Mouse (Mus musculus) cerebellum, adult (tissue): ENCODE measurements around the gene Sectm1b.
"Not testable (repeated sequence)": the region's sequence is repeated elsewhere in the genome, so short reads cannot be mapped to it uniquely, and the experiment has no call there.

Experiments
- ATAC-seq: cut with Nextera tagmentation; 2 replicates; pipeline ENCODE4 v1.9.2; 2017; ENCODE audit warnings: mild to moderate bottlenecking, moderate library complexity, mixed read lengths; ENCODE audit not compliant: insufficient number of reproducible peaks, low FRiP score, low TSS enrichment

The Sectm1b gene

GRCm38 (mm10) chr11:121063379-121063778, at the start of gene Sectm1b:
Gene Sectm1b (minus strand): TSS chr11:121063569.
- ATAC-seq = no peak

GRCm38 (mm10) chr11:121112091-121112775, 48.9 kb upstream of the Sectm1b start:
- ATAC-seq = 0 out of 2 replicates have a peak, but pooled peaks have one; percentile 15

GRCm38 (mm10) chr11:121111601-121112000, 48.2 kb upstream of the Sectm1b start:
- no peak for ATAC-seq

- no peak for ATAC-seq
Measured at GRCm38 (mm10) chr11:121111051-121111450, 47.7 kb upstream of the Sectm1b start.

- ATAC-seq = no peak
Measured at GRCm38 (mm10) chr11:121109986-121110385, 46.6 kb upstream of the Sectm1b start.

GRCm38 (mm10) chr11:121108061-121108460, 44.7 kb upstream of the Sectm1b start:
- ATAC-seq = no peak

- ATAC-seq = not testable (repeated sequence)
Measured at GRCm38 (mm10) chr11:121107242-121107641, 43.9 kb upstream of the Sectm1b start.

GRCm38 (mm10) chr11:121101124-121101805, 37.9 kb upstream of the Sectm1b start:
- no peak for ATAC-seq

- no peak for ATAC-seq
Measured at GRCm38 (mm10) chr11:121100692-121101091, 37.3 kb upstream of the Sectm1b start.

GRCm38 (mm10) chr11:121099762-121100161, 36.4 kb upstream of the Sectm1b start:
- ATAC-seq = no peak

- ATAC-seq = no peak
Measured at GRCm38 (mm10) chr11:121092606-121093585, 29.5 kb upstream of the Sectm1b start.

GRCm38 (mm10) chr11:121090943-121091342, 27.6 kb upstream of the Sectm1b start:
- no peak for ATAC-seq

GRCm38 (mm10) chr11:121089756-121090546, 26.6 kb upstream of the Sectm1b start:
- ATAC-seq = no peak

GRCm38 (mm10) chr11:121088997-121089396, 25.6 kb upstream of the Sectm1b start:
- no peak for ATAC-seq

- no peak for ATAC-seq
Measured at GRCm38 (mm10) chr11:121086296-121086695, 22.9 kb upstream of the Sectm1b start.

- ATAC-seq = no peak
Measured at GRCm38 (mm10) chr11:121085181-121085580, 21.8 kb upstream of the Sectm1b start.

GRCm38 (mm10) chr11:121082857-121083500, 19.6 kb upstream of the Sectm1b start:
- ATAC-seq = no peak

GRCm38 (mm10) chr11:121082250-121082649, 18.9 kb upstream of the Sectm1b start:
- no peak for ATAC-seq

GRCm38 (mm10) chr11:121081120-121081519, 17.8 kb upstream of the Sectm1b start, which contains the start of gene Sectm1a:
Gene Sectm1a (minus strand): TSS chr11:121081220.
- no peak for ATAC-seq
